Mouse (Mus musculus) liver, embryonic 11.5 days (tissue): ENCODE results near the gene Gata5. TPM values are rescaled to one million over a fixed set of nuclear protein-coding genes. Genes with fewer than 3 reads are reported as not detected.

Source experiments
- ATAC-seq: fragments of 200-750 bp; cut with Nextera tagmentation; replicated peaks from 2 replicates; pipeline ENCODE4 v1.8.0; 2017; ENCODE audit warnings: moderate number of reproducible peaks, mild to moderate bottlenecking, moderate TSS enrichment, moderate library complexity; ENCODE audit not compliant: low FRiP score
- DNase-seq: peaks from one replicate; pipeline ENCODE4 v3.0.0-alpha.2; 2017; ENCODE audit warnings: low spot score
- H3K27ac ChIP-seq: fragments of 300-500 bp; sonication (generic); 2 replicates; pipeline ENCODE4 v1.5.1; 2014; ENCODE audit warnings: mild to moderate bottlenecking, low read depth, low read length, control low read depth
- H3K27me3 ChIP-seq: fragments of 300-500 bp; sonication (generic); replicated peaks from 2 replicates; pipeline ENCODE4 v1.6.1; 2014; ENCODE audit warnings: low read length, mixed read lengths; ENCODE audit not compliant: control insufficient read depth, insufficient read depth
- H3K36me3 ChIP-seq: fragments of 300-500 bp; sonication (generic); 2 replicates; pipeline ENCODE4 v1.6.1; 2014; ENCODE audit warnings: mild to moderate bottlenecking, low read length, moderate library complexity, mixed read lengths; ENCODE audit not compliant: control insufficient read depth, insufficient read depth
- H3K4me1 ChIP-seq: fragments of 300-500 bp; sonication (generic); replicated peaks from 2 replicates; pipeline ENCODE4 v1.6.1; 2014; ENCODE audit warnings: low read length, mixed read lengths; ENCODE audit not compliant: control insufficient read depth, insufficient read depth
- H3K4me2 ChIP-seq: fragments of 300-500 bp; sonication (generic); 2 replicates; pipeline ENCODE4 v1.6.1; 2014; ENCODE audit warnings: mild to moderate bottlenecking, control low read depth, moderate library complexity
- H3K4me3 ChIP-seq: fragments of 300-500 bp; sonication (generic); 2 replicates; pipeline ENCODE4 v1.5.1; 2014; ENCODE audit warnings: low read depth, low read length, control low read depth
- H3K9ac ChIP-seq: fragments of 300-500 bp; sonication (generic); 2 replicates; pipeline ENCODE4 v1.6.1; 2014; ENCODE audit warnings: low read depth, low read length, control low read depth
- H3K9me3 ChIP-seq: fragments of 300-500 bp; sonication (generic); 2 replicates; pipeline ENCODE4 v1.6.1; 2016; ENCODE audit warnings: low read length, inconsistent platforms, mixed read lengths; ENCODE audit not compliant: control insufficient read depth
- WGBS: fragments of 180-500 bp; shearing (Covaris S2); extraction: QIAGEN DNeasy Blood & Tissue Kit; methylation state at CpG from one replicate; pipeline ENCODE4 v1.1.7; 2014; 5-methylcytosine and 5-hydroxymethylcytosine counted together
- polyA plus RNA-seq: library from polyadenylated mRNA; unstranded; fragments of >200 nt; fragmentation: Nextera tagmentation; extraction: Ambion mirVana; gene quantifications from 2 replicates; pipeline ENCODE4 v1.2.1, GENCODE M21; 2014

Gata5 gene
- polyA plus RNA-seq: 7.6 and 7.7 TPM in 2 replicates

GRCm38 (mm10) chr2:180334551-180334986 lies at the start of gene Gata5:
Gata5 (minus strand) TSS chr2:180334699.
- peak within 1 kb of the TSS; percentile 55 for H3K4me3 ChIP-seq
- H3K4me2 ChIP-seq: peak within 1 kb of the TSS; percentile 66
- H3K9ac ChIP-seq: peak within 1 kb of the TSS; percentile 69
- peaks cover 64% of the 10 kb centered on the region for H3K27me3 ChIP-seq
- peak within 1 kb of the TSS; percentile 71 for H3K27ac ChIP-seq
- H3K36me3 ChIP-seq: no peaks in the 10 kb centered on the region
- DNase-seq (peak; percentile 81), ATAC-seq (peak; percentile 75)
- WGBS: 1% methylated on average over 33 of the region's 33 CpGs
- H3K4me1 ChIP-seq: peaks cover 19% of the 10 kb centered on the region
- H3K9me3 ChIP-seq: no peaks in the 10 kb centered on the region

GRCm38 (mm10) chr2:180376730-180377129 lies 42.2 kb upstream of the Gata5 start:
- DNase-seq (no peak), ATAC-seq (no peak)
- Histone ChIP-seq H3K4me2 (no peak overlapping the region), H3K27ac (no peak overlapping the region), H3K27me3 (no peaks in the 10 kb centered on the region), H3K9ac (no peak overlapping the region), H3K4me1 (no peaks in the 10 kb centered on the region), H3K9me3 (no peaks in the 10 kb centered on the region), H3K36me3 (no peaks in the 10 kb centered on the region), H3K4me3 (no peak overlapping the region)
- 77% methylated on average over 5 of the region's 5 CpGs for WGBS

- DNase-seq: no peak
- Histone ChIP-seq H3K27ac (no peak overlapping the region), H3K27me3 (no peaks in the 10 kb centered on the region), H3K9me3 (no peaks in the 10 kb centered on the region), H3K36me3 (no peaks in the 10 kb centered on the region), H3K4me2 (no peak overlapping the region), H3K9ac (no peak overlapping the region), H3K4me3 (no peak overlapping the region), H3K4me1 (no peaks in the 10 kb centered on the region)
- 65% methylated on average over 10 of the region's 10 CpGs for WGBS
- no peak for ATAC-seq
Measured at GRCm38 (mm10) chr2:180373256-180373655, 38.8 kb upstream of the Gata5 start.

- ATAC-seq (no peak), DNase-seq (no peak)
- H3K9ac ChIP-seq: no peak overlapping the region
- H3K27me3 ChIP-seq: no peaks in the 10 kb centered on the region
- H3K9me3 ChIP-seq: no peaks in the 10 kb centered on the region
- WGBS: 77% methylated on average over 5 of the region's 5 CpGs
- H3K27ac ChIP-seq: no peak overlapping the region
- H3K4me3 ChIP-seq: no peak overlapping the region
- no peaks in the 10 kb centered on the region for H3K36me3 ChIP-seq
- no peaks in the 10 kb centered on the region for H3K4me1 ChIP-seq
- no peak overlapping the region for H3K4me2 ChIP-seq
Measured at GRCm38 (mm10) chr2:180368359-180368758, 33.9 kb upstream of the Gata5 start.

GRCm38 (mm10) chr2:180367350-180367749 lies 32.9 kb upstream of the Gata5 start:
- Histone ChIP-seq H3K27ac (no peak overlapping the region), H3K4me2 (no peak overlapping the region), H3K9me3 (no peaks in the 10 kb centered on the region), H3K27me3 (no peaks in the 10 kb centered on the region), H3K36me3 (no peaks in the 10 kb centered on the region), H3K4me1 (no peaks in the 10 kb centered on the region), H3K4me3 (no peak overlapping the region), H3K9ac (no peak overlapping the region)
- DNase-seq (no peak), ATAC-seq (no peak)
- WGBS: 68% methylated on average over 4 of the region's 4 CpGs

GRCm38 (mm10) chr2:180363434-180363720 lies 28.9 kb upstream of the Gata5 start:
- no peaks in the 10 kb centered on the region for H3K9me3 ChIP-seq
- H3K36me3 ChIP-seq: no peaks in the 10 kb centered on the region
- no peak for DNase-seq
- H3K9ac ChIP-seq: no peak overlapping the region
- H3K4me3 ChIP-seq: no peak overlapping the region
- H3K4me2 ChIP-seq: no peak overlapping the region
- no peaks in the 10 kb centered on the region for H3K27me3 ChIP-seq
- H3K4me1 ChIP-seq: no peaks in the 10 kb centered on the region
- ATAC-seq: no peak
- 77% methylated on average over 3 of the region's 3 CpGs for WGBS
- H3K27ac ChIP-seq: no peak overlapping the region

GRCm38 (mm10) chr2:180362585-180363433 lies 28.3 kb upstream of the Gata5 start:
- H3K36me3 ChIP-seq: no peaks in the 10 kb centered on the region
- H3K27me3 ChIP-seq: 0 out of 2 replicates have a peak, but pooled peaks cover 3% of the 10 kb centered on the region
- no peak overlapping the region for H3K27ac ChIP-seq
- H3K9me3 ChIP-seq: no peaks in the 10 kb centered on the region
- no peak overlapping the region for H3K4me2 ChIP-seq
- no peaks in the 10 kb centered on the region for H3K4me1 ChIP-seq
- ATAC-seq: no peak
- no peak overlapping the region for H3K9ac ChIP-seq
- WGBS: 61% methylated on average over 7 of the region's 7 CpGs
- DNase-seq: no peak
- H3K4me3 ChIP-seq: no peak overlapping the region

GRCm38 (mm10) chr2:180359062-180359461 lies 24.6 kb upstream of the Gata5 start:
- no peaks in the 10 kb centered on the region for H3K4me1 ChIP-seq
- ATAC-seq (no peak), DNase-seq (no peak)
- no peaks in the 10 kb centered on the region for H3K9me3 ChIP-seq
- no peak overlapping the region for H3K4me3 ChIP-seq
- no peak overlapping the region for H3K4me2 ChIP-seq
- H3K27ac ChIP-seq: no peak overlapping the region
- H3K27me3 ChIP-seq: peaks cover 3% of the 10 kb centered on the region; the same call in 1 of the 2 replicates
- H3K9ac ChIP-seq: no peak overlapping the region
- no peaks in the 10 kb centered on the region for H3K36me3 ChIP-seq
- WGBS: 7% methylated on average over 4 of the region's 4 CpGs

GRCm38 (mm10) chr2:180353338-180353737 lies 18.8 kb upstream of the Gata5 start:
- no peak overlapping the region for H3K4me3 ChIP-seq
- no peak overlapping the region for H3K27ac ChIP-seq
- no peak overlapping the region for H3K9ac ChIP-seq
- H3K4me2 ChIP-seq: no peak overlapping the region
- no peak for ATAC-seq
- no peaks in the 10 kb centered on the region for H3K36me3 ChIP-seq
- no peak for DNase-seq
- no peaks in the 10 kb centered on the region for H3K9me3 ChIP-seq
- no peaks in the 10 kb centered on the region for H3K4me1 ChIP-seq
- WGBS: 31% methylated on average over 20 of the region's 20 CpGs
- peaks cover 5% of the 10 kb centered on the region; the same call in 1 of the 2 replicates for H3K27me3 ChIP-seq
